ENCODE assay signal across 30 mouse cellular contexts in genomic region chr17:59979325-59979880, GRCm38 (mm10).
DNase-seq lines count a peak whose midpoint lies in the region; ATAC-seq lines count a peak whose summit lies in the region.
"Had no signal": no experiment of that assay in that cellular context is flagged by ENCODE, and none has a peak within 500 bp of the region (broad histone marks: within the 10 kb centered on the region; RNA-seq: fewer than 3 reads in every experiment).

No protein-coding gene starts in this region.

- H3K27ac ChIP-seq in midbrain, embryonic 12.5 days (replicated peaks), result no peak overlapping the region
- H3K27ac ChIP-seq in midbrain, embryonic 11.5 days (ENCODE audit: low read depth, low read length), result no peak overlapping the region
- H3K27ac ChIP-seq in forebrain, embryonic 14.5 days (ENCODE audit: low read depth, low read length), result no peak overlapping the region
- H3K27ac ChIP-seq in hindbrain, embryonic 16.5 days (ENCODE audit: low read depth, low read length), result no peak overlapping the region
- no peak overlapping the region for H3K27ac ChIP-seq in neural tube, embryonic 14.5 days (ENCODE audit: low read depth, low read length)
- H3K27ac ChIP-seq: embryonic facial prominence, embryonic 13.5 days; gastrocnemius, adult 2 months; heart, embryonic 15.5 days; layer of hippocampus, adult 2 months; limb, embryonic 15.5 days; liver, embryonic 14.5 days; lung, embryonic 15.5 days had no signal

- H3K9ac ChIP-seq in midbrain, embryonic 12.5 days (replicated peaks), result no peak overlapping the region
- H3K9ac ChIP-seq in midbrain, embryonic 11.5 days (ENCODE audit: low read length), result no peak overlapping the region
- no peak overlapping the region for H3K9ac ChIP-seq in forebrain, embryonic 14.5 days (ENCODE audit: low read length)
- no peak overlapping the region for H3K9ac ChIP-seq in hindbrain, embryonic 16.5 days (ENCODE audit: low read depth, low read length)
- H3K9ac ChIP-seq in neural tube, embryonic 14.5 days (replicated peaks; ENCODE audit: low read depth, low read length), result no peak overlapping the region
- H3K9ac ChIP-seq: embryonic facial prominence, embryonic 13.5 days; heart, embryonic 15.5 days; limb, embryonic 15.5 days; liver, embryonic 14.5 days; lung, embryonic 15.5 days had no signal

- no peak overlapping the region for H3K4me2 ChIP-seq in midbrain, embryonic 12.5 days (replicated peaks)
- no peak overlapping the region for H3K4me2 ChIP-seq in midbrain, embryonic 11.5 days
- H3K4me2 ChIP-seq in forebrain, embryonic 14.5 days (ENCODE audit: low read length), result no peak overlapping the region
- no peak overlapping the region for H3K4me2 ChIP-seq in hindbrain, embryonic 16.5 days (ENCODE audit: low read length)
- H3K4me2 ChIP-seq in neural tube, embryonic 14.5 days (ENCODE audit: low read depth, low read length), result no peak overlapping the region
- H3K4me2 ChIP-seq: embryonic facial prominence, embryonic 13.5 days; heart, embryonic 15.5 days; limb, embryonic 15.5 days; lung, embryonic 15.5 days had no signal

- H3K4me3 ChIP-seq in midbrain, embryonic 12.5 days, result no peak overlapping the region
- no peak overlapping the region for H3K4me3 ChIP-seq in midbrain, embryonic 11.5 days (ENCODE audit: low read depth, low read length)
- no peak overlapping the region for H3K4me3 ChIP-seq in forebrain, embryonic 14.5 days (ENCODE audit: low read depth, low read length)
- H3K4me3 ChIP-seq in hindbrain, embryonic 16.5 days (ENCODE audit: low read length), result no peak overlapping the region
- no peak overlapping the region for H3K4me3 ChIP-seq in neural tube, embryonic 14.5 days (ENCODE audit: low read depth, low read length)
- H3K4me3 ChIP-seq: embryonic facial prominence, embryonic 13.5 days; erythroblast, embryonic 14.5 days; gastrocnemius, adult 2 months; heart, embryonic 15.5 days; layer of hippocampus, adult 2 months; limb, embryonic 15.5 days; lung, embryonic 15.5 days; megakaryocyte, embryonic 14.5 days had no signal

- H3K27me3 ChIP-seq in midbrain, embryonic 12.5 days, result no peaks in the 10 kb centered on the region
- no peaks in the 10 kb centered on the region for H3K27me3 ChIP-seq in midbrain, embryonic 11.5 days (ENCODE audit: control insufficient read depth, insufficient read depth, low read length)
- H3K27me3 ChIP-seq in forebrain, embryonic 14.5 days (replicated peaks; ENCODE audit: control insufficient read depth, insufficient read depth, low read length), result no peaks in the 10 kb centered on the region
- H3K27me3 ChIP-seq in hindbrain, embryonic 16.5 days (replicated peaks; ENCODE audit: control insufficient read depth, insufficient read depth, low read length), result no peaks in the 10 kb centered on the region
- no peaks in the 10 kb centered on the region for H3K27me3 ChIP-seq in neural tube, embryonic 14.5 days (ENCODE audit: control insufficient read depth, insufficient read depth, low read length)
- H3K27me3 ChIP-seq: CH12.LX; embryonic facial prominence, embryonic 13.5 days; heart, embryonic 15.5 days; limb, embryonic 15.5 days; lung, embryonic 15.5 days; megakaryocyte, embryonic 14.5 days had no signal

- H3K36me3 ChIP-seq in midbrain, embryonic 12.5 days, result no peaks in the 10 kb centered on the region
- no peaks in the 10 kb centered on the region for H3K36me3 ChIP-seq in midbrain, embryonic 11.5 days (ENCODE audit: control insufficient read depth, insufficient read depth, low read length)
- H3K36me3 ChIP-seq in forebrain, embryonic 14.5 days (ENCODE audit: control insufficient read depth, insufficient read depth, low read length), result no peaks in the 10 kb centered on the region
- no peaks in the 10 kb centered on the region for H3K36me3 ChIP-seq in hindbrain, embryonic 16.5 days (ENCODE audit: control insufficient read depth, insufficient read depth, low read length)
- no peaks in the 10 kb centered on the region for H3K36me3 ChIP-seq in neural tube, embryonic 14.5 days (ENCODE audit: control insufficient read depth, insufficient read depth, low read length)
- H3K36me3 ChIP-seq: embryonic facial prominence, embryonic 13.5 days; G1E; heart, embryonic 15.5 days; limb, embryonic 15.5 days; lung, embryonic 15.5 days had no signal

- H3K4me1 ChIP-seq in midbrain, embryonic 12.5 days, result peaks cover 5% of the 10 kb centered on the region; the same call in 1 of the 2 replicates
- H3K4me1 ChIP-seq in midbrain, embryonic 11.5 days (ENCODE audit: control insufficient read depth, insufficient read depth, low read length), result no peaks in the 10 kb centered on the region
- no peaks in the 10 kb centered on the region for H3K4me1 ChIP-seq in forebrain, embryonic 14.5 days (ENCODE audit: control insufficient read depth, insufficient read depth, low read length)
- H3K4me1 ChIP-seq in hindbrain, embryonic 16.5 days (ENCODE audit: control insufficient read depth, insufficient read depth, low read depth, low read length), result no peaks in the 10 kb centered on the region
- H3K4me1 ChIP-seq in neural tube, embryonic 14.5 days (ENCODE audit: control insufficient read depth, insufficient read depth, low read length), result no peaks in the 10 kb centered on the region
- H3K4me1 ChIP-seq: embryonic facial prominence, embryonic 13.5 days; heart, embryonic 15.5 days; limb, embryonic 15.5 days; lung, embryonic 15.5 days; megakaryocyte, embryonic 14.5 days had no signal

- 0 out of 2 replicates have a peak, but pooled peaks have one; percentile 23 for ATAC-seq in midbrain, embryonic 12.5 days (ENCODE audit: low FRiP score, low read depth)
- no peak for ATAC-seq in midbrain, embryonic 11.5 days (ENCODE audit: low FRiP score)
- ATAC-seq in forebrain, embryonic 14.5 days, result peak; percentile 23; the same call in 1 of the 2 replicates
- ATAC-seq in hindbrain, embryonic 16.5 days, result peak; percentile 65
- peak; percentile 46; the same call in 1 of the 2 replicates for ATAC-seq in neural tube, embryonic 14.5 days (ENCODE audit: low read depth)
- ATAC-seq: intestine, embryonic 16.5 days had no signal

- no peak for DNase-seq in midbrain, embryonic 11.5 days (ENCODE audit: low spot score, missing footprints)
- DNase-seq in forebrain, embryonic 14.5 days (ENCODE audit: low spot score), result peak; percentile 56
- DNase-seq in right cerebral cortex, adult 18-20 months, result no peak
- DNase-seq in left cerebral cortex, postnatal 10 days (ENCODE audit: extremely low spot score in 1 of 2, low spot score in 2 of 2), result no peak
- DNase-seq: adrenal gland, adult 2 months; B cell, adult 2 months; cerebellum, adult 8-10 months; cerebellum, postnatal 36 days; embryo, embryonic 11 days; gastrocnemius, adult 2 months; kidney, adult 9 months; kidney, postnatal 14 days; left cerebral cortex, postnatal 4 days; lung, postnatal 36 days; right cerebral cortex, postnatal 25 days; spleen, adult 18-20 months had no signal

- intact Hi-C loops in left cerebral cortex, postnatal 10 days (cut with DNase I), result no loop called here

- no peaks in the 10 kb centered on the region for H3K9me3 ChIP-seq in midbrain, embryonic 12.5 days
- H3K9me3 ChIP-seq in midbrain, embryonic 11.5 days (ENCODE audit: control insufficient read depth, low read length), result no peaks in the 10 kb centered on the region
- H3K9me3 ChIP-seq in forebrain, embryonic 14.5 days (replicated peaks; ENCODE audit: control insufficient read depth, low read length), result no peaks in the 10 kb centered on the region
- H3K9me3 ChIP-seq in hindbrain, embryonic 16.5 days (ENCODE audit: control insufficient read depth, low read length), result no peaks in the 10 kb centered on the region
- H3K9me3 ChIP-seq in neural tube, embryonic 14.5 days (ENCODE audit: control insufficient read depth, low read length), result no peaks in the 10 kb centered on the region
- H3K9me3 ChIP-seq: embryonic facial prominence, embryonic 13.5 days; G1E; heart, embryonic 15.5 days; limb, embryonic 15.5 days; lung, embryonic 15.5 days; megakaryocyte, embryonic 14.5 days had no signal
